Mouse (Mus musculus): ENCODE measurements around the gene Ldhal6b.
"Not testable (repeated sequence)": the region's sequence is repeated elsewhere in the genome, so short reads cannot be mapped to it uniquely, and the experiment has no call there.

Ldhal6b gene

GRCm38 (mm10) chr17:5418545-5418944 is at the start of gene Ldhal6b:
Gene Ldhal6b (minus strand): TSS chr17:5418767.
- DNase-seq (ENCODE audit: low spot score in 2 of 2) = no peak

DNA sequence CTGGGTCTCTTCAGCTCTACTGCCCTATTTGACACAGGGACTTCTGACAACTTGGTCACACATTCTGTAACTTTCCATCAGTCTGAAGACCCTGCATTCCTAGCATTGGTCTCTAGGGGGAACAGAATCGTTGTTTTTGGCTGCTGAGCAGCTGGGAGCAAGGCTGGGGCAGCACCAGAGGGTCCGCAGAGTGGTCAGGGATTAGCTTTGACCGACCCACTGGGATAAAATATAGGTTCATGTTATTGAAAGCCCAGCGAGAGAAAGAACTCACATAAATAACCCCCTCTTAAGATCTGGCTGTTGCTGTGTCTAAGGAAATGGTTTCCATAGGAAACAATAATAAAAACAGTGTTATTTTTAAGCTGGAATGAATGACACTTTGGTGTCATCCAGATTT is 48.6 kb upstream of the Ldhal6b start:
- DNase-seq (ENCODE audit: low spot score in 2 of 2) = no peak

- no peak for DNase-seq (ENCODE audit: low spot score in 2 of 2)
These were observed 48.2 kb upstream of the Ldhal6b start for GRCm38 (mm10) chr17:5466736-5467135.

- DNase-seq (ENCODE audit: low spot score in 2 of 2) = no peak
These were observed 45.3 kb upstream of the Ldhal6b start for GRCm38 (mm10) chr17:5463912-5464311.

GRCm38 (mm10) chr17:5453657-5454056 is 35.1 kb upstream of the Ldhal6b start:
- DNase-seq (ENCODE audit: low spot score in 2 of 2) = no peak

GRCm38 (mm10) chr17:5443751-5444150 is 25.2 kb upstream of the Ldhal6b start:
- DNase-seq (ENCODE audit: low spot score in 2 of 2) = no peak

- no peak for DNase-seq (ENCODE audit: low spot score in 2 of 2)
These were observed 24.7 kb upstream of the Ldhal6b start for GRCm38 (mm10) chr17:5443260-5443659.

DNA sequence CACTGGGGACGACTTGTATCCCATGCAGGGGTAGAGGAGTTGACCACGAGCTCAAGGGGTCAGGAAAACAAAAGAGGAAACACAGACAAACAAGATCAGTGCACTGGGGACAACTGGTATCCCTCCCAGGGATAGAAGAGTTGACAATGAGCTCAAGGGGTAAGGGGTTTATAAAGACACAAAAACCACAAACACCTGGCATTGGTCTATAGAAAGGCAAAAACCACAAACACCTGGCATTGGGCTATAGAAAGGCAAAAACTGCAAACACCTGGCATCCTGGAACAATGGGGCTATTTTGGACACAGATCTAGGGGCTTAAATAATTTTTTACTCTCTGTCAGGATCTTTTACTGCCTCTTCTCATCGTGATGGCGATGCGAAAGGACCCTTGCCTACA is 23.8 kb upstream of the Ldhal6b start:
- DNase-seq (ENCODE audit: low spot score in 2 of 2) = not testable (repeated sequence)

- peak; percentile 89 to 92 for DNase-seq (ENCODE audit: low spot score in 2 of 2)
These were observed 21.8 kb upstream of the Ldhal6b start, which contains the start of gene Tmem242 for GRCm38 (mm10) chr17:5440159-5440971. Gene Tmem242 (minus strand): TSS chr17:5440259.

DNA sequence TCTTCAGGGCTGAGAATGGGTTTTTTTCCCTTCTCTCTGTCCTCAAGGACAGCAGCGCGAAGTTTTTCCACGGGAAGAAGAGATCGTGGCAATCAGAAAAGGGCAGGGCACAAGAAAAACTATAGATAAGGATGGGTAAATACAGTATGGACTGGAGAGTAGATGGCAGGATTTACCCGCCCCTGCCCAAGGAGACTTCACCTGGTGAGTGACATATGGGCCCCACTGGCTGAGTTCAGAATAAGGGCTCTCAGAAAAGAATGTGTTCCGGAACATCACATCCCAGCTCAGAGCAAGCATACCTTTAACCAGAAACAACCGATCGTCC is 21.2 kb upstream of the Ldhal6b start:
- no peak for DNase-seq (ENCODE audit: low spot score in 2 of 2)

DNA sequence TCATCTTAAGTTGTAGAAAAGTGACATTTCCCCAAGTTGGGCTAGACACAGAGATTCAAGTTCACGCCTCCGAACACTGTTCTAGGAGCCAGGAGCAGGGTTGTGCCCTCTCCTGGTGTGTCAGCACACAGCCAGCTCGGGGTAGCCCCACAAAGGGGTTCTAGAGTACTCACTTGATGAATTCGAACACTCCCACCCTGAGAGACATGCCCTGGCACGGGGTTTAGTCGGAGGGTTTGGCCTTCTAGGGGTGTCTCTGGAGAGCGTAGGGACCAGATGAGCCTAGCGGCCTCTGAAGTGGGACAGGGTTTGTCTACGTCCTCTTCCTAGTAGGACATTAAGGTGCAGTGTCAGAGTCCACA is 11.2 kb upstream of the Ldhal6b start:
- DNase-seq (ENCODE audit: low spot score in 2 of 2) = no peak

DNA sequence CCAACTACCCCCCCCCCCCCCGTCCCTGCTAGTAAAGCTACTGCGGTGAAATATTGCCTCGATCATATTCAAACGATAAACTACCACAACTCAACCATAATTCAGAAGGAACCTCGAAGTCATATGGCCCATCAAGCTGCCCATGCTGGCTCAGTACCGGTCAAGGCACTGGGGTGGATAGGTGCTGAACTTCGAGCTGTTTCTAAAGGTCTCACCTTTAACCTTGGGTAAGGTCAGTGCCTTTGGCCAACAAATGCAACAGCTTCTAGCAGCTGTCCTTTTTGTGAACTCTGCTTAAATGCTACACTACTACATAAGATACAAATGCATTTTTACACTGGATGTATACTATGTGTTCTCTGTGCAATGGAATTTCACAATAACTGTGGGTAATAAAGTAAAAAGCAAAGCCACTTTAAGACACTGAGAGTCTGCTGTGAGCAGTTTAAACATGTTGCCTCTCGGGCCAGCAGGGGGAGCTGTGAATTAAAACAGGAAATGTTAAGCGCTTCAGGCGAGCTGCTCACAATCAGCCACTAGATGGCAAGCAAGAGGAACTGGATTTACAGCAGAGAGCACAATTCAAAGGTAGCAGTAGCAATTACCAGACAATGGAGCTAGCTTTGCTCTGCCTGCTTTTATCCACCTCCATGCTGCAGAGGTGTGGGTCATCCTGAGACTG is 10.7 kb upstream of the Ldhal6b start:
- DNase-seq (ENCODE audit: low spot score in 2 of 2) = peak; percentile 81 to 95

DNA sequence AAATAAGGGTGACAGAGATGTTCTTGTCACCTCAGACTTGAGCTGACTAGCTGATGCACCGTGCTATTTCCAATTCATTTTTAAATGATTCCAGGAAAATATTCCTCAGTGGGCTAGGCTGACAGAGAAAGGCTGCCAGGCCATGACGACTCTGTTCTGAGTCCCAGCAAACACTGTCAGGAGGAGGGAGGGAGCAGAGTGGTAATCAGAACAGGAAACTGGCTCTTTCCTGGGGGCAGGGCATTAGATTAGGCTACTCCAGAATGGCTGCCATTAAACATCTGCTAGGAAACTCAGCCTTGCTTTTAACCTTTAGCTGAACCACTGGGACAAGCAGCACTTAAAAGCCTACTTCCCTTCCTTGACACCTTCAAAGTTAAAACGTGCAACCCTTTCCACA is 6.6 kb upstream of the Ldhal6b start:
- no peak for DNase-seq (ENCODE audit: low spot score in 2 of 2)

DNA sequence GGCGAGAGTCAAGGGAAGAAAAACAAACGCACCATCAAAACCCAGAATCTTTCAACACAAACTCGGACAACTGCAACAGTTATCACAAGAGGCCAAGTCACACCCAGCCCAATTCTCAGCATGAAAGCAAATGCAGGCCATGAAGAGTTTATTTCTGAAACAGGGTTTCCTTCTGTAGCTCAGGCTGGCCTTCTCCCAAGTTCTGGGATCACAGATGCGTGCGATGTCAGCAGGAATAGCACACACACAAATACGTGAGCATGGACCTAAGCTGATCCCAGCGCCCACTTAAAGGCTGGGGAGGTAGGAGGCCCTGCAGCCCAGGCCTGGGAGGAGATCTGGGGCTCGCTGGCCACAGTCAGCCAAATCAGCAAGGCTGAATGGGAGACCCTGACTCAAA is 5.6 kb upstream of the Ldhal6b start:
- DNase-seq (ENCODE audit: low spot score in 2 of 2) = no peak

DNA sequence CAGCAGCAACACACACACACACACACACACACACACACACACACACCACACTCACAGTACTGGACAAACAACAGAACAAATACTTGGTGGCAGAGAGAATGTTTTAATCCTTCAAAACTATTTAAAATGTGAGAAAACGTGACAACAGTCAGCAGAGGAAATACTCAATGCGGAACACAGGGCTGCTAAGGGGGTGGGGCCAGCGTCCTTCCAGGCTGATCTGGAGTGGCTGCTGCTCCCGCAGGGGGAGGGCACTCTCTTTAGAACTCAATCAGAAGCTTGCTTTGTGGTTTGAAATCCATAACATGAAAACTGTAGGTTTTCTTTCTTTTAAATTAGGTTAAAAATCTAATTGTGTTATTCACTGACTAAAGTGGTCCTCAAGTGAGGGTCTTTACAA is 3.3 kb upstream of the Ldhal6b start:
- DNase-seq (ENCODE audit: low spot score in 2 of 2) = no peak

DNA sequence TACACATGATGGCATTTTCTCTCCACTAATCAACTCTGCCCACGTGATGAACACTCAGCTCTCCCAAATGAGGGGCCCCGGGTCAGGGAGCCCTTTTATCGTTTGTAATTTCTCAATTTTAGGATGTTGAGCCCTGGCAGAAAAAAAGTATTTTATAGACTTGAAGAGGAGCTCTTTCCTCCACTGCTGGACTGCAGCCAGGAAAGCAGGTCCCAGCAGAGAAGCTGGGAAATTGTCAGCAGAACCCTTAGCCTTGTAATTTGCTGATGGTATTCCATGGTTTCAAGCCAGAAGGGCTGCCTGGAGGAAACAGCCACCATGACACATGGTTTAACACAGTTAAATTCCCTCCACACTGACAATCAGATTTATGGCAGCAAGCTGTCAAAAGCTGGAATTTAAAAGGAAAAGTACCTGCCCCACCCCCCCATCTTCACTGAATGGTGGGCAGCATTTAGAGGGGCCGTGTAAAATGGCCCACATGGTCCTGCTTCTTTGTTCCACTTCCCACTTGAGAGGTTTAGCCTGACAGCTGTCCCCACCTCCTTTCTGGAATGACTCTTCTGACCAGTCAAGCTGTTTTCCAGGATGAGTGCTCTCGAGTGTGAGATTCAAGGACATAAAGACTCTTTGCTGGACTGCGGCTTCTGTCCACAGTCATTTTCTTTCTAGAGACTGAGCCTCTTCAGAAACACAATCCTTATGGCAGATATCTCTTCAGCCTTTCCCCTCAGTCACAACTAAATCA is 1.4 kb upstream of the Ldhal6b start:
- DNase-seq (ENCODE audit: low spot score in 2 of 2) = no peak

DNA sequence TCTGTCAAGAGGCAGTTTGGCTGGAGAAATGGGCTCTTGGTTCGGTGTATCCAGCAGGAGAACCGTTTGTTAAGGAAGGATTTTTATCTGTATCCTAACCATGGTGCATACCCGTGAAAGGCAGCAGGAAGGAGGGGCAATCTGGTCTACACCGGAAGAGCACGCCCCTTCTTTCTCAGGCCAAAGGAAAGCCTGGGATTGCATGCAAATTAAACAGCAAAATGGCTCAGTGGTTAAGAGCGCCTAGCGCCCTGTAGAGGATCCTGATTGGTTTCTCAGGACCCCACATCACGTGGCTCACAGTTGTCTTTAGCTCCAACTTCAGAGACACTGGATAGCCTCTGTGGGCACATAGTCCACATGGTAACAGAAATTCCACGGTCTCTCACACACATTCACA is 489 bp upstream of the Ldhal6b start:
- DNase-seq (ENCODE audit: low spot score in 2 of 2) = no peak

GRCm38 (mm10) chr17:5416518-5416917 is 2.0 kb downstream of the Ldhal6b start:
- no peak for DNase-seq (ENCODE audit: low spot score in 2 of 2)

DNA sequence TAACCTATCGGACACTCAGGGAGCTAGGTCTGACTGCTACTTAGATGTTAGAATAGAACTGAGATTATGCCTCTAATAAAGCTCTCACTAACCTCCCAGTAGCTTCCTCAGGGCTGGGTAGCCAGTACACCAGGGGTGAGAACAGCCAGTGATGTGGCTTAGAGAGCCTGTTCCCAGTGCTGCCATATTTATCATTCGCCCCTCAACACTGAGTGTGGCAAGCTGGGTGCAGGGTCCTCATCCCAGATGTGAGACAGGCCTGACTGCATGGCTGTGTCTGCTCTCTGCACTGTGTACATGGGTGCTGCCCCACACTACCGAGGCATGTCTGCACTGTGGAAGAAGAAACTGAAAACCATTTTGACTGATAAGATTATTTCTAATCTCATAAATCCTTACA is 4.5 kb downstream of the Ldhal6b start:
- no peak for DNase-seq (ENCODE audit: low spot score in 2 of 2)

- no peak for DNase-seq (ENCODE audit: low spot score in 2 of 2)
These were observed 5.2 kb downstream of the Ldhal6b start for GRCm38 (mm10) chr17:5413350-5413749.

DNA sequence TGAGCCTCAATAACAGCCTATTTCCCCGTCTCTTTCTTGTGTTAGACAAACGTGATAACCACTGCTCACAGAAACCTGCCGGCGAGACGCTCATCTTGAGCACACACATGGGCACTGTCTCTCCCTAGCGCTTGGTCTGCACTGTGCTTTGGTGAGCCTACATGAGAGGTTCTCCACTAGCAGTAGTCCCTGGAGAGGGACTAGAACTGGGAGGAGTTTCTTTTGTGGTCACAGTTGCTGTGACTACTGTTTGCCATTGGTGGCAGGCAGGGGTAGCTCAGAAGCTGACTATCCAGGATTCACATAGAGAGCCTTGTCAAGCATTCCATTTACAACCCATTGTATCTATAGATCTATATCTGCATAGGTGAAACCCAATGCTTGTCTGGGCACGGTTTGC is 5.8 kb downstream of the Ldhal6b start:
- DNase-seq (ENCODE audit: low spot score in 2 of 2) = no peak

GRCm38 (mm10) chr17:5412301-5412700 is 6.3 kb downstream of the Ldhal6b start:
- DNase-seq (ENCODE audit: low spot score in 2 of 2) = no peak

DNA sequence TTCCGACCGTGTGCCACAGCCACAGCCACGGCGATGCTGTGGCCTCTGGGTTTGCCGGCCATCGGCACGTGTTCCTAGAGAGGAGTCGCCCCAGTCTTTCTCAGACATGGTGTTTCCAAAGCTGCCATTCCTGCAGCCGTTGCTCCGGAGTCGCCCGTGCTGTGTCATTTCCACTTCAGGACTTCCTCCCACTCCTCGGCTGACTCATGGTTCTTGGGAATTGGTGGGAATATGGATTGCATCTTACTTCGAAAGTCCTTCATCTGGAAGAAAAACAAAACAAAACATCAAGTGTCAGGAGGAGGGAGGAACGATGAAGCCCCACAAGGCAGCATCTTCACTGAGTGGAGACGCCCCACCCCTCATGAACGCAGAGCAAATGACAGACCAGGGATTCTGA is 7.4 kb downstream of the Ldhal6b start:
- DNase-seq (ENCODE audit: low spot score in 2 of 2) = no peak

All from spleen, postnatal 10 days (tissue).